Mouse (Mus musculus) cortical plate, adult 2 months (tissue): ENCODE data around the gene Ydjc. TPM values are rescaled to one million over a fixed set of nuclear protein-coding genes. Genes with fewer than 3 reads are reported as not detected.

Source experiments
- H3K27ac ChIP-seq: fragments of 200-500 bp; 2 replicates; pipeline ENCODE4 v1.5.1; 2012; ENCODE audit warnings: low read length, control low read depth, inconsistent platforms; ENCODE audit not compliant: insufficient read depth
- H3K4me1 ChIP-seq: fragments of 200-500 bp; 2 replicates; pipeline ENCODE4 v1.6.1; 2011; ENCODE audit warnings: low read length; ENCODE audit not compliant: control insufficient read depth, insufficient read depth
- H3K4me3 ChIP-seq: fragments of 200-500 bp; 2 replicates; pipeline ENCODE4 v1.5.1; 2011; ENCODE audit warnings: mild to moderate bottlenecking, low read length, control low read depth; ENCODE audit not compliant: insufficient read depth
- CTCF ChIP-seq: fragments of 200-500 bp; IDR thresholded peaks from 2 replicates; pipeline ENCODE4 v1.5.1; 2011; ENCODE audit warnings: mild to moderate bottlenecking, control low read depth, low read length; ENCODE audit not compliant: insufficient read depth; ENCODE audit errors: extremely low read depth
- POLR2A ChIP-seq: fragments of 200-500 bp; IDR thresholded peaks from 2 replicates; pipeline ENCODE4 v1.6.1; 2011; ENCODE audit warnings: mild to moderate bottlenecking, low read length, control low read depth; ENCODE audit not compliant: insufficient read depth; ENCODE audit errors: extremely low read depth
- polyA plus RNA-seq: library from polyadenylated mRNA; depleted of rRNA; stranded (reverse); fragments of >200 nt; gene quantifications from 2 replicates; pipeline ENCODE4 v1.2.3, GENCODE M21; 2012

The Ydjc gene
- polyA plus RNA-seq, 1 experiment = 30.5 TPM

GRCm38 (mm10) chr16:17127292-17127691 is 17.1 kb upstream of the Ydjc start:
- TF ChIP-seq CTCF (peak; percentile 65), POLR2A (no peak)
- H3K4me1 ChIP-seq = no peaks in the 10 kb centered on the region
- no peak overlapping the region for H3K27ac ChIP-seq
- H3K4me3 ChIP-seq = no peak overlapping the region

- Histone ChIP-seq H3K27ac (peak overlapping the region; percentile 19; the same call in 1 of the 2 replicates), H3K4me3 (peak overlapping the region; percentile 87), H3K4me1 (no peaks in the 10 kb centered on the region)
- no peak for TF ChIP-seq CTCF
- no peak for TF ChIP-seq POLR2A
Measured at GRCm38 (mm10) chr16:17131191-17132088, 13.0 kb upstream of the Ydjc start.

GRCm38 (mm10) chr16:17132089-17132905 is 12.1 kb upstream of the Ydjc start, which contains the start of gene Sdf2l1:
Gene Sdf2l1, minus strand, starts transcription at chr16:17132383.
- TF ChIP-seq POLR2A (peak; percentile 49; the same call in 1 of the 2 replicates), CTCF (no peak)
- Histone ChIP-seq H3K4me3 (peak within 1 kb of the TSS; percentile 87), H3K27ac (peak within 1 kb of the TSS; percentile 19; the same call in 1 of the 2 replicates), H3K4me1 (no peaks in the 10 kb centered on the region)

GRCm38 (mm10) chr16:17132906-17133200 is 11.6 kb upstream of the Ydjc start:
- no peak for TF ChIP-seq POLR2A
- TF ChIP-seq CTCF = no peak
- Histone ChIP-seq H3K27ac (no peak overlapping the region), H3K4me1 (no peaks in the 10 kb centered on the region), H3K4me3 (peak overlapping the region; percentile 87; the same call in 1 of the 2 replicates)

- TF ChIP-seq POLR2A = no peak
- TF ChIP-seq CTCF = no peak
- Histone ChIP-seq H3K4me3 (no peak overlapping the region), H3K27ac (no peak overlapping the region), H3K4me1 (no peaks in the 10 kb centered on the region)
Measured at GRCm38 (mm10) chr16:17137355-17137754, 7.1 kb upstream of the Ydjc start.

- Histone ChIP-seq H3K27ac (no peak within 1 kb of the TSS), H3K4me3 (peak within 1 kb of the TSS; percentile 59), H3K4me1 (no peaks in the 10 kb centered on the region)
- peak; percentile 49; the same call in 1 of the 2 replicates for TF ChIP-seq POLR2A
- TF ChIP-seq CTCF = peak; percentile 29; the same call in 1 of the 2 replicates
Measured at GRCm38 (mm10) chr16:17146772-17147235, 2.4 kb downstream of the Ydjc start, which contains the start of gene Ccdc116. Gene Ccdc116, minus strand, starts transcription at chr16:17147229.

GRCm38 (mm10) chr16:17147391-17147929 is 3.0 kb downstream of the Ydjc start:
- Histone ChIP-seq H3K4me3 (peak overlapping the region; percentile 59), H3K27ac (no peak overlapping the region), H3K4me1 (no peaks in the 10 kb centered on the region)
- TF ChIP-seq CTCF (no peak), POLR2A (no peak)

GRCm38 (mm10) chr16:17148084-17148483 is 3.7 kb downstream of the Ydjc start:
- H3K27ac ChIP-seq = no peak overlapping the region
- no peaks in the 10 kb centered on the region for H3K4me1 ChIP-seq
- peak overlapping the region; percentile 59; the same call in 1 of the 2 replicates for H3K4me3 ChIP-seq
- TF ChIP-seq POLR2A (no peak), CTCF (no peak)
